Mouse (Mus musculus): ENCODE results near the gene Fam122a. TPM values are rescaled to one million over a fixed set of nuclear protein-coding genes. Genes with fewer than 3 reads are reported as not detected.

Fam122a gene
- total and polyA plus RNA-seq, 2 experiments from 2014 or later = 3.9 to 55.1 TPM

DNA sequence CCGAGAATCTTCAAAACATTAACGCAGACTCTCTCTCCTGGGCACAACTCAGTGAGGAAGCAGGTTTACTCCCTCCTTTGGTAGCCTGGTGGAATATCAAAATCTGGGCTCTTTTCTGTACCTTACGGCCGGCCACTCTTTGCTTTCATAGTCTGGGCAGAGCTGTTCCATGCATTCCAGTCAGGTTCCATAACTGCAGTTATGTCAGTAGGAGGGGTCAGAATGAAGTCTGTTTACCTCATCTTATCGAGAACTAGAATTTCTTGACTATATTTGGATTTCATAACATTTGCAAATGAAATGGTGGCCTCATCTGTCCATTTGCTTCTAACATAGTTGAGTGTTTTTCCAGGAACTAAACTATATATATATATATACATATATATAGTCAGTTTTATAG lies 23.3 kb upstream of the Fam122a start:
- no peak for ATAC-seq (ENCODE audit: insufficient read depth, low read depth)
- no peaks in the 10 kb centered on the region for H3K9me3 ChIP-seq (replicated peaks; ENCODE audit: control insufficient read depth, low read length)
- WGBS = 73% methylated on average over 5 of the region's 5 CpGs

DNA sequence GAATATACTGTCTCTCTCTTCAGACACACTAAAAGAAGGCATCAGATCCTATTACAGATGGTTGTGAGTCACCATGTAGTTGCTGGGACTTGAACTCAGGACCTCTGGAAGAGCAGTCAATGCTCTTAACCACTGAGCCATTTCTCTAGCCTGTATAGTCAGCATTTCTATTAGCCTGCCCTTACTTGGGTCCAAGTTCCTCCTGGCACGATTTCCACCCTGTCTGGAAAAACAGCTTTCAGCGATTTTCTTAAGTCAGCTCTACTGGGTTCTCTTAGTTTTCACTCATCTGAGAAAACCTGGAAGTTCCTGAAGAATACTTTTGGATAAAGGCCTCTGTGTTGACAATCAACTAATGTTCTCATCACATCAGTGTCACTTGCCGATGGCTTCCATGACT lies 22.1 kb upstream of the Fam122a start:
- no peak overlapping the region for H3K9ac ChIP-seq (replicated peaks; ENCODE audit: low read depth, low read length)
- H3K4me3 ChIP-seq (ENCODE audit: low read depth, low read length) = no peak overlapping the region
- no peak for TF ChIP-seq EP300 (IDR thresholded peaks at IDR 0.05; ENCODE audit: low read depth)
- no peak for TF ChIP-seq CTCF (IDR thresholded peaks at IDR 0.05; ENCODE audit: low read depth)
- no peaks in the 10 kb centered on the region for H3K27me3 ChIP-seq (ENCODE audit: control insufficient read depth, insufficient read depth, low read length)
- no peaks in the 10 kb centered on the region for H3K9me3 ChIP-seq (replicated peaks; ENCODE audit: control insufficient read depth, low read length)
- 79% methylated on average over 3 of the region's 3 CpGs for WGBS
- H3K4me1 ChIP-seq (ENCODE audit: control insufficient read depth, insufficient read depth) = peaks cover 7% of the 10 kb centered on the region; the same call in 1 of the 2 replicates
- ATAC-seq (ENCODE audit: insufficient read depth, low read depth) = no peak
- H3K27ac ChIP-seq (ENCODE audit: low read depth) = no peak overlapping the region
- H3K36me3 ChIP-seq (replicated peaks; ENCODE audit: control insufficient read depth, insufficient read depth, low read length) = no peaks in the 10 kb centered on the region
- DNase-seq (ENCODE audit: low spot score) = no peak
- H3K4me2 ChIP-seq (ENCODE audit: low read depth, low read length) = no peak overlapping the region

More for the DNA sequence above, 23.3 kb upstream of the Fam122a start:
- DNase-seq (ENCODE audit: low spot score) = no peak
- Histone ChIP-seq H3K4me1 (ENCODE audit: control insufficient read depth, insufficient read depth) (peaks cover 7% of the 10 kb centered on the region; the same call in 1 of the 2 replicates), H3K9ac (replicated peaks; ENCODE audit: low read depth, low read length) (no peak overlapping the region), H3K36me3 (replicated peaks; ENCODE audit: control insufficient read depth, insufficient read depth, low read length) (no peaks in the 10 kb centered on the region), H3K4me2 (ENCODE audit: low read depth, low read length) (no peak overlapping the region), H3K27ac (ENCODE audit: low read depth) (0 out of 2 replicates have a peak overlapping the region, but pooled peaks have one; percentile 16), H3K27me3 (ENCODE audit: control insufficient read depth, insufficient read depth, low read length) (no peaks in the 10 kb centered on the region), H3K4me3 (ENCODE audit: low read depth, low read length) (no peak overlapping the region)
- TF ChIP-seq CTCF (IDR thresholded peaks at IDR 0.05; ENCODE audit: low read depth) (no peak), EP300 (IDR thresholded peaks at IDR 0.05; ENCODE audit: low read depth) (no peak)

DNA sequence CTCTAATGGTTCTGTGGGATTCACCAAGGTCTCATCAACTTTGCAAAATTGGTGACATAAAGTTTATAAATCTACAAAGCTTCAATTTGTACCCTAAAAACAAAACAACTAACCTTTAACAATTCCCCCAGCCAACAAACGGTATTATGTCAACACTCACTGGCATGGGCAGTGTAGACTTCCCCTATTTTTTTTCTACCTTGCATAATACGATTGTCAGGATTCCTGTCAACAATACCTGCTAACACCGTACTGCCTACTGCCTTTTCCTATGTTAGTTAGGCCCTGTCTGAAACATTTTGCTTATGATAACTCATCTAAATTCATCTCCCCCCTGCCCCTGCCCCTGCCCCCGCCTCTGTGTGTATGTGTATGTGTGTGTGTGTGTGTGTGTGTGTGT lies 16.7 kb upstream of the Fam122a start:
- no peak overlapping the region for H3K4me2 ChIP-seq (ENCODE audit: low read depth, low read length)
- DNase-seq (ENCODE audit: low spot score) (no peak), ATAC-seq (ENCODE audit: insufficient read depth, low read depth) (no peak)
- no peaks in the 10 kb centered on the region for H3K9me3 ChIP-seq (replicated peaks; ENCODE audit: control insufficient read depth, low read length)
- WGBS = 62% methylated on average over 4 of the region's 4 CpGs
- H3K27me3 ChIP-seq (ENCODE audit: control insufficient read depth, insufficient read depth, low read length) = no peaks in the 10 kb centered on the region
- H3K9ac ChIP-seq (replicated peaks; ENCODE audit: low read depth, low read length) = no peak overlapping the region
- no peak for TF ChIP-seq CTCF (IDR thresholded peaks at IDR 0.05; ENCODE audit: low read depth)
- no peak for TF ChIP-seq EP300 (IDR thresholded peaks at IDR 0.05; ENCODE audit: low read depth)
- H3K4me1 ChIP-seq (ENCODE audit: control insufficient read depth, insufficient read depth) = peaks cover 22% of the 10 kb centered on the region
- no peak overlapping the region for H3K4me3 ChIP-seq (ENCODE audit: low read depth, low read length)
- no peaks in the 10 kb centered on the region for H3K36me3 ChIP-seq (replicated peaks; ENCODE audit: control insufficient read depth, insufficient read depth, low read length)
- H3K27ac ChIP-seq (ENCODE audit: low read depth) = no peak overlapping the region

DNA sequence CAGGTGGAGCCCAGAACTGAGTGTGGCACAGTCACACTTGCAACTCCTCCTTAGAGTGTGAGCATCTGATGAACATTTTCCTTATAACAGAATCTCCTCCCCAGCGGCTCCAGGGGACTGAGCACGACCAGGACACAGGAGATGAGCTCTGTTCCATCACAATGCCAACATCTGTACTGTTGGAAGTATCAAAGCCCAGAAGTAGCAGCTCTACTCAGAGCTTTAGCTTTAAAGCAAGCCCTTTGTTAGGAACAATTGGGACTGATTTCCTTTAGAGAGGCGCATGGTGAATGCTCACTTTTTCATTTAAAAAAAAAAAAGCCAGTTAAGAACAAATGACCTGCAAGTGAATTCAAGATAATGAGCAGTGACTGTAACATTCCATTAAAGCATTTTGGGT lies 14.7 kb upstream of the Fam122a start:
- no peaks in the 10 kb centered on the region for H3K27me3 ChIP-seq (ENCODE audit: control insufficient read depth, insufficient read depth, low read length)
- no peaks in the 10 kb centered on the region for H3K9me3 ChIP-seq (replicated peaks; ENCODE audit: control insufficient read depth, low read length)
- DNase-seq (ENCODE audit: low spot score) (no peak), ATAC-seq (ENCODE audit: insufficient read depth, low read depth) (no peak)
- TF ChIP-seq EP300 (IDR thresholded peaks at IDR 0.05; ENCODE audit: low read depth) (no peak), CTCF (IDR thresholded peaks at IDR 0.05; ENCODE audit: low read depth) (no peak)
- no peak overlapping the region for H3K4me3 ChIP-seq (ENCODE audit: low read depth, low read length)
- H3K4me1 ChIP-seq (ENCODE audit: control insufficient read depth, insufficient read depth) = peaks cover 24% of the 10 kb centered on the region
- H3K4me2 ChIP-seq (ENCODE audit: low read depth, low read length) = no peak overlapping the region
- 72% methylated on average over 3 of the region's 3 CpGs for WGBS
- H3K9ac ChIP-seq (replicated peaks; ENCODE audit: low read depth, low read length) = no peak overlapping the region
- no peak overlapping the region for H3K27ac ChIP-seq (ENCODE audit: low read depth)
- no peaks in the 10 kb centered on the region for H3K36me3 ChIP-seq (replicated peaks; ENCODE audit: control insufficient read depth, insufficient read depth, low read length)

DNA sequence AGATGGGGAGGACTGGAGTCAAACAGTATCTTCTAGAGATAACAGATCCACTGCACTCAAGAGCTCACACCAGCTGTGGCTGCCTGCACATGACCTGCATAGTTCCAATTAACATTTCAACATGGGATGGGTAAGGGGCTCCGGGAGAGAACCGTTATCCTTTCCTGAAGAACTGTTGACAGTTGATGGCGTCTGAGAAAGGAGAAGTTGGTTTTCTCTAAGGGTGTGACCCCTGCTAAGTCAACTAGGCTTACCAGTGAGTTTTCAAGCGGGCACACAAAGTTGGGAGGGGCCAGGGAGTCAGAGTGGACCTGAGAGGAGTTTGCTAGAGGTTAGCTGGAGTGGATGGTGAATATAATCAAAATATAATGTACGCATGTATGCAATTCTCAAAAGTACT lies 13.1 kb upstream of the Fam122a start:
- DNase-seq (ENCODE audit: low spot score) (no peak), ATAC-seq (ENCODE audit: insufficient read depth, low read depth) (no peak)
- Histone ChIP-seq H3K4me1 (ENCODE audit: control insufficient read depth, insufficient read depth) (peaks cover 22% of the 10 kb centered on the region), H3K27ac (ENCODE audit: low read depth) (no peak overlapping the region), H3K4me2 (ENCODE audit: low read depth, low read length) (no peak overlapping the region), H3K4me3 (ENCODE audit: low read depth, low read length) (no peak overlapping the region), H3K27me3 (ENCODE audit: control insufficient read depth, insufficient read depth, low read length) (no peaks in the 10 kb centered on the region), H3K9ac (replicated peaks; ENCODE audit: low read depth, low read length) (no peak overlapping the region), H3K9me3 (replicated peaks; ENCODE audit: control insufficient read depth, low read length) (no peaks in the 10 kb centered on the region), H3K36me3 (replicated peaks; ENCODE audit: control insufficient read depth, insufficient read depth, low read length) (no peaks in the 10 kb centered on the region)
- TF ChIP-seq EP300 (IDR thresholded peaks at IDR 0.05; ENCODE audit: low read depth) (no peak), CTCF (IDR thresholded peaks at IDR 0.05; ENCODE audit: low read depth) (no peak)
- WGBS = 35% methylated on average over 5 of the region's 5 CpGs
